Mouse (Mus musculus) lung, adult 18-20 months (tissue): Measurements from ENCODE around the gene Bsg.
"Not testable (repeated sequence)": the region's sequence is repeated elsewhere in the genome, so short reads cannot be mapped to it uniquely, and the experiment has no call there.

Experiments used
- DNase-seq, 2 experiments: peaks; one replicate each; pipeline ENCODE4 v3.0.0; 2022; ENCODE audit warnings: mixed read lengths in 2 of 2

Bsg gene

GRCm38 (mm10) chr10:79736706-79737105 is 32.4 kb downstream of the Bsg start:
- no peak for DNase-seq

GRCm38 (mm10) chr10:79738259-79738658 is 34.0 kb downstream of the Bsg start:
- DNase-seq: peak in 1 of 2 experiments; percentile 23

GRCm38 (mm10) chr10:79739234-79739633 is 34.9 kb downstream of the Bsg start:
- no peak for DNase-seq

GRCm38 (mm10) chr10:79740863-79741262 is 36.6 kb downstream of the Bsg start:
- DNase-seq: no peak

GRCm38 (mm10) chr10:79743161-79743560 is 38.9 kb downstream of the Bsg start:
- no peak for DNase-seq

- no peak for DNase-seq
Measured at GRCm38 (mm10) chr10:79743650-79744365, 39.5 kb downstream of the Bsg start.

GRCm38 (mm10) chr10:79745411-79745810 is 41.1 kb downstream of the Bsg start:
- DNase-seq: no peak

GRCm38 (mm10) chr10:79745898-79746773 is 41.8 kb downstream of the Bsg start, which contains the start of gene Polrmt:
Gene Polrmt, minus strand, starts transcription at chr10:79746581.
- peak; percentile 97 to 98 for DNase-seq

- DNase-seq: no peak
Measured at GRCm38 (mm10) chr10:79746774-79747151, 42.5 kb downstream of the Bsg start.

- DNase-seq: no peak
Measured at GRCm38 (mm10) chr10:79748496-79748895, 44.2 kb downstream of the Bsg start.

GRCm38 (mm10) chr10:79754856-79755516 is 50.7 kb downstream of the Bsg start, which contains the start of gene Fgf22:
Gene Fgf22, plus strand, starts transcription at chr10:79755076.
- peak; percentile 67 to 76 for DNase-seq

GRCm38 (mm10) chr10:79755854-79756253 is 51.6 kb downstream of the Bsg start:
- no peak for DNase-seq

- no peak for DNase-seq
Measured at GRCm38 (mm10) chr10:79756660-79757059, 52.4 kb downstream of the Bsg start.

- not testable (repeated sequence) for DNase-seq
Measured at GRCm38 (mm10) chr10:79759675-79760074, 55.4 kb downstream of the Bsg start.

- no peak for DNase-seq
Measured at GRCm38 (mm10) chr10:79760603-79761143, 56.4 kb downstream of the Bsg start.
